Mouse (Mus musculus): Measurements from ENCODE around the gene Pfkl.
"Not testable (repeated sequence)": the region's sequence is repeated elsewhere in the genome, so short reads cannot be mapped to it uniquely, and the experiment has no call there.

- TF ChIP-seq CTCF (IDR thresholded peaks at IDR 0.05; ENCODE audit: borderline replicate concordance, insufficient read depth, low read depth, low read length); POLR2A (IDR thresholded peaks at IDR 0.05; ENCODE audit: borderline replicate concordance, insufficient read depth, low read length): not testable (repeated sequence)
Measured at GRCm38 (mm10) chr10:78025453-78025852, 15.6 kb upstream of the Pfkl start.
